Mouse (Mus musculus): ENCODE data around the gene Aqp9.

GRCm38 (mm10) chr9:71162858-71163740, 5.4 kb downstream of the Aqp9 start:
- TF ChIP-seq POLR2A (IDR thresholded peaks at IDR 0.05; ENCODE audit: insufficient read length, low read depth) (no peak), MAX (IDR thresholded peaks at IDR 0.05; ENCODE audit: low read depth) (no peak), TCF12 (IDR thresholded peaks at IDR 0.05; ENCODE audit: insufficient read depth, poor library complexity, severe bottlenecking) (no peak), MYOG (IDR thresholded peaks at IDR 0.05; ENCODE audit: control insufficient read depth in 1 of 3, insufficient read depth in 1 of 3, insufficient read length in 2 of 3, low read depth in 2 of 3) (no peak), USF1 (IDR thresholded peaks at IDR 0.05; ENCODE audit: low read depth) (no peak), POLR2AphosphoS2 (IDR thresholded peaks at IDR 0.05; ENCODE audit: insufficient read length, low read depth) (no peak)
